In genomic region chr2:72978473-72978872, GRCm38 (mm10) we compare ENCODE assay signal across 8 mouse cellular contexts. TPM values are rescaled to one million over a fixed set of nuclear protein-coding genes. Genes with fewer than 3 reads are reported as not detected.
DNase-seq lines count a peak whose midpoint lies in the region; TF ChIP-seq lines count a peak whose summit lies in the region.

No protein-coding gene starts in this region.

- TF ChIP-seq CTCF in kidney, adult 2 months (conservative IDR thresholded peaks at IDR 0.05; ENCODE audit: insufficient read depth, insufficient read length, low read depth, low read length), result 0 out of 2 replicates have a peak, but pooled peaks have one; percentile 8
- TF ChIP-seq CTCF in embryonic fibroblast, embryonic 13.5 days (IDR thresholded peaks at IDR 0.05; ENCODE audit: borderline replicate concordance, insufficient read depth, low read length), result no peak

- H3K27me3 ChIP-seq in kidney, adult 2 months (replicated peaks; ENCODE audit: control insufficient read depth, insufficient read depth, low read length), result no peaks in the 10 kb centered on the region; the same call in 1 of the 2 replicates

- peak overlapping the region; percentile 97 for H3K4me3 ChIP-seq in kidney, adult 2 months (ENCODE audit: insufficient read depth, low read depth, low read length)
- H3K4me3 ChIP-seq in embryonic fibroblast, embryonic 13.5 days (ENCODE audit: insufficient read depth, low read length), result peak overlapping the region; percentile 83

- peak; percentile 59 for DNase-seq in kidney, adult 2 months
- DNase-seq in kidney, postnatal 14 days, result no peak
- peak; percentile 76 for DNase-seq in MN1 (ENCODE audit: low spot score)
- DNase-seq in induced T-regulatory cell, adult 2 months (ENCODE audit: low read depth), result peak; percentile 88
- peak; percentile 74 for DNase-seq in lung, postnatal 10 days
- DNase-seq in skeletal muscle tissue, adult 2 months (ENCODE audit: low read depth, low spot score), result peak; percentile 37
- DNase-seq in urinary bladder, postnatal 36 days (ENCODE audit: low spot score in 2 of 2), result no peak

- WGBS in kidney, adult 2 months, result 3% methylated on average over 37 of the region's 38 CpGs

- no peak for TF ChIP-seq POLR2A in kidney, adult 2 months (IDR thresholded peaks at IDR 0.05; ENCODE audit: low read depth, low read length)
- 0 out of 2 replicates have a peak, but pooled peaks have one; percentile 34 for TF ChIP-seq POLR2A in embryonic fibroblast, embryonic 13.5 days (IDR thresholded peaks at IDR 0.05; ENCODE audit: low read depth, low read length)

- no peaks in the 10 kb centered on the region for H3K36me3 ChIP-seq in kidney, adult 2 months (ENCODE audit: control insufficient read depth, insufficient read depth, low read length)

- peaks cover 13% of the 10 kb centered on the region for H3K4me1 ChIP-seq in kidney, adult 2 months (ENCODE audit: control insufficient read depth, insufficient read depth, low read length)
- peaks cover 7% of the 10 kb centered on the region for H3K4me1 ChIP-seq in embryonic fibroblast, embryonic 13.5 days (ENCODE audit: control insufficient read depth, insufficient read depth, low read length)

- peak overlapping the region; percentile 84 for H3K27ac ChIP-seq in kidney, adult 2 months (ENCODE audit: insufficient read depth, low read depth, low read length)
- peak overlapping the region; percentile 99 for H3K27ac ChIP-seq in embryonic fibroblast, embryonic 13.5 days (ENCODE audit: insufficient read depth, low read length)

RNA-seq across cellular contexts. Expression of gene Sp3, which starts 1.8 kb away (rescaled TPM):
- 13.5 and 13.7 TPM in 2 replicates for polyA plus RNA-seq in kidney, adult 2 months (2012; rRNA removed)
- 76.5 and 92.7 TPM in 2 replicates for polyA plus RNA-seq in embryonic fibroblast, embryonic 13.5 days (2011; ENCODE audit: insufficient read length, low read depth, missing spikeins)

RNA-seq across cellular contexts. Expression of gene Gm11084, which starts 8.0 kb away (rescaled TPM):
- not detected in 2 replicates for polyA plus RNA-seq in kidney, adult 2 months (2012; rRNA removed)
- polyA plus RNA-seq in embryonic fibroblast, embryonic 13.5 days (2011; ENCODE audit: insufficient read length, low read depth, missing spikeins), result not detected in 2 replicates

Comparison
In these comparisons a context has a peak if more than half of its experiments do, and no peak if none do; other contexts are left out.
1. DNase-seq: peak in kidney, adult 2 months (single experiment), MN1 (single experiment), induced T-regulatory cell, adult 2 months (single experiment), lung, postnatal 10 days (single experiment) and skeletal muscle tissue, adult 2 months (single experiment); none in kidney, postnatal 14 days (single experiment) and urinary bladder, postnatal 36 days (0 of 2).